In genomic region chr8:105695080-105695780, GRCm38 (mm10) we compare ENCODE assay signal across 15 mouse cellular contexts. TPM values are rescaled to one million over a fixed set of nuclear protein-coding genes. Genes with fewer than 3 reads are reported as not detected.
DNase-seq lines count a peak whose midpoint lies in the region; ATAC-seq lines count a peak whose summit lies in the region.
"Had no signal": no experiment of that assay in that cellular context is flagged by ENCODE, and none has a peak within 500 bp of the region (broad histone marks: within the 10 kb centered on the region; RNA-seq: fewer than 3 reads in every experiment).

No protein-coding gene starts in this region.

- H3K4me2 ChIP-seq in hindbrain, embryonic 11.5 days (replicated peaks; ENCODE audit: low read depth, low read length): peak overlapping the region; percentile 86
- peak overlapping the region; percentile 64 for H3K4me2 ChIP-seq in midbrain, embryonic 15.5 days

- no peak overlapping the region; the same call in 1 of the 2 replicates for H3K9ac ChIP-seq in hindbrain, embryonic 11.5 days (ENCODE audit: low read depth, low read length)
- peak overlapping the region; percentile 64 for H3K9ac ChIP-seq in midbrain, embryonic 15.5 days

- no peaks in the 10 kb centered on the region for H3K9me3 ChIP-seq in hindbrain, embryonic 11.5 days (ENCODE audit: control insufficient read depth, low read length)
- no peaks in the 10 kb centered on the region for H3K9me3 ChIP-seq in midbrain, embryonic 15.5 days

- H3K4me1 ChIP-seq in hindbrain, embryonic 11.5 days (replicated peaks; ENCODE audit: control insufficient read depth, insufficient read depth, low read length): peaks cover 4% of the 10 kb centered on the region
- peaks cover 23% of the 10 kb centered on the region for H3K4me1 ChIP-seq in midbrain, embryonic 15.5 days

- peak; percentile 53 for DNase-seq in cerebellum, adult 9-11 months
- no peak for DNase-seq in cerebellum, postnatal 4 days (ENCODE audit: low spot score in 2 of 2)
- DNase-seq in cerebellum, postnatal 25 days: peak; percentile 45 to 52
- DNase-seq in hindbrain, embryonic 11.5 days (ENCODE audit: low spot score): no peak
- DNase-seq in left cerebral cortex, postnatal 10 days (ENCODE audit: extremely low spot score in 1 of 2, low spot score in 2 of 2): no peak
- DNase-seq in frontal cortex, adult 2 months (ENCODE audit: extremely low spot score in 1 of 2, low spot score in 1 of 2): no peak
- DNase-seq in left cerebral cortex, adult 11 months (ENCODE audit: low spot score): no peak
- DNase-seq: heart, adult 2 months; kidney, postnatal 14 days; lung, postnatal 10 days; thymus, postnatal 14 days had no signal

- no peak for ATAC-seq in hindbrain, embryonic 11.5 days (ENCODE audit: low FRiP score)
- ATAC-seq in midbrain, embryonic 15.5 days (replicated peaks): no peak
- ATAC-seq: activated CD4-positive, CD25-positive, alpha-beta regulatory T cell, adult 4 months had no signal

- intact Hi-C loops in left cerebral cortex, postnatal 10 days (cut with DNase I): loop anchor here (5.0 kb wide), 1 partner anchor 58 kb away; the partner anchor contains the start of genes Agrp and Ctcf

- H3K27me3 ChIP-seq in hindbrain, embryonic 11.5 days (ENCODE audit: control insufficient read depth, insufficient read depth, low read length): no peaks in the 10 kb centered on the region
- no peaks in the 10 kb centered on the region for H3K27me3 ChIP-seq in midbrain, embryonic 15.5 days (replicated peaks)

- H3K27ac ChIP-seq in hindbrain, embryonic 11.5 days (ENCODE audit: low read depth, low read length): no peak overlapping the region
- peak overlapping the region; percentile 85 for H3K27ac ChIP-seq in midbrain, embryonic 15.5 days
- H3K27ac ChIP-seq: heart, adult 2 months had no signal

- peak overlapping the region; percentile 43 for H3K4me3 ChIP-seq in hindbrain, embryonic 11.5 days (ENCODE audit: low read depth, low read length)
- peak overlapping the region; percentile 59 for H3K4me3 ChIP-seq in midbrain, embryonic 15.5 days
- H3K4me3 ChIP-seq: heart, adult 2 months had no signal

- H3K36me3 ChIP-seq in hindbrain, embryonic 11.5 days (ENCODE audit: control insufficient read depth, insufficient read depth, low read length): 0 out of 2 replicates have a peak, but pooled peaks cover 2% of the 10 kb centered on the region
- peaks cover 20% of the 10 kb centered on the region for H3K36me3 ChIP-seq in midbrain, embryonic 15.5 days (replicated peaks)

- 82% methylated on average over 30 of the region's 30 CpGs for WGBS in hindbrain, embryonic 11.5 days
- 81% methylated on average over 30 of the region's 30 CpGs for WGBS in midbrain, embryonic 15.5 days

RNA-seq across cellular contexts. Expression of gene Acd, which starts 5.7 kb away (rescaled TPM):
- polyA plus RNA-seq in hindbrain, embryonic 11.5 days (2014; fragmentation: Nextera tagmentation; extraction: Ambion mirVana): 70.0 and 74.1 TPM in 2 replicates
- 104 and 106 TPM in 2 replicates for polyA plus RNA-seq in midbrain, embryonic 15.5 days (2015; fragmentation: Nextera tagmentation; extraction: Ambion mirVana)
- total RNA-seq in left cerebral cortex, postnatal 10 days (2021): 10 to 100 TPM; 49.3 to 51.0 TPM
- 42.5 and 46.0 TPM in 2 replicates for polyA plus RNA-seq in frontal cortex, adult 2 months (2012; rRNA removed)

RNA-seq across cellular contexts. Expression of gene Pard6a, which starts 5.7 kb away (rescaled TPM):
- 25.9 and 26.8 TPM in 2 replicates for polyA plus RNA-seq in hindbrain, embryonic 11.5 days (2014; fragmentation: Nextera tagmentation; extraction: Ambion mirVana)
- polyA plus RNA-seq in midbrain, embryonic 15.5 days (2015; fragmentation: Nextera tagmentation; extraction: Ambion mirVana): 51.6 and 51.8 TPM in 2 replicates
- total RNA-seq in left cerebral cortex, postnatal 10 days (2021): 10 to 100 TPM; 40.7 to 44.1 TPM
- 49.5 and 57.0 TPM in 2 replicates for polyA plus RNA-seq in frontal cortex, adult 2 months (2012; rRNA removed)

RNA-seq across cellular contexts. Expression of gene Carmil2, which starts 9.2 kb away (rescaled TPM):
- polyA plus RNA-seq in hindbrain, embryonic 11.5 days (2014; fragmentation: Nextera tagmentation; extraction: Ambion mirVana): 3.9 TPM in 2 replicates
- polyA plus RNA-seq in midbrain, embryonic 15.5 days (2015; fragmentation: Nextera tagmentation; extraction: Ambion mirVana): 24.9 and 25.6 TPM in 2 replicates
- total RNA-seq in left cerebral cortex, postnatal 10 days (2021): 10 to 100 TPM; 43.6 to 46.6 TPM
- 33.6 and 37.2 TPM in 2 replicates for polyA plus RNA-seq in frontal cortex, adult 2 months (2012; rRNA removed)

RNA-seq across cellular contexts. Expression of gene 4933405L10Rik, which starts 12.2 kb away (rescaled TPM):
- 0.31 TPM in 1 of 2 replicates, not detected in the other for polyA plus RNA-seq in hindbrain, embryonic 11.5 days (2014; fragmentation: Nextera tagmentation; extraction: Ambion mirVana)
- 0.28 and 0.43 TPM in 2 replicates for polyA plus RNA-seq in midbrain, embryonic 15.5 days (2015; fragmentation: Nextera tagmentation; extraction: Ambion mirVana)
- under 1 TPM in 1 of 2 experiments, not detected in 1; 0.62 TPM for total RNA-seq in left cerebral cortex, postnatal 10 days (2021)
- 0.38 and 0.92 TPM in 2 replicates for polyA plus RNA-seq in frontal cortex, adult 2 months (2012; rRNA removed)
- total RNA-seq: heart, adult 2 months; heart, postnatal 25 days had no signal
- polyA plus RNA-seq: activated CD4-positive, CD25-positive, alpha-beta regulatory T cell, adult 4 months; brain, embryonic 14.5 days; heart, adult 2 months had no signal

RNA-seq across cellular contexts. Expression of gene Enkd1, which starts 12.8 kb away (rescaled TPM):
- polyA plus RNA-seq in hindbrain, embryonic 11.5 days (2014; fragmentation: Nextera tagmentation; extraction: Ambion mirVana): 26.4 and 27.9 TPM in 2 replicates
- 12.9 and 16.1 TPM in 2 replicates for polyA plus RNA-seq in midbrain, embryonic 15.5 days (2015; fragmentation: Nextera tagmentation; extraction: Ambion mirVana)
- 10 to 100 TPM; 12.3 to 13.5 TPM for total RNA-seq in left cerebral cortex, postnatal 10 days (2021)
- polyA plus RNA-seq in frontal cortex, adult 2 months (2012; rRNA removed): 15.6 and 16.0 TPM in 2 replicates

Comparison
In these comparisons a context has a peak if more than half of its experiments do, and no peak if none do; other contexts are left out.
1. DNase-seq: peak in cerebellum, adult 9-11 months (single experiment) and cerebellum, postnatal 25 days (2 of 2); none in cerebellum, postnatal 4 days (0 of 2), hindbrain, embryonic 11.5 days (single experiment), left cerebral cortex, postnatal 10 days (0 of 2), frontal cortex, adult 2 months (0 of 2) and left cerebral cortex, adult 11 months (single experiment).